Mouse (Mus musculus) midbrain, embryonic 15.5 days (tissue): ENCODE results near the gene Iqcj. TPM values are rescaled to one million over a fixed set of nuclear protein-coding genes. Genes with fewer than 3 reads are reported as not detected.
"Not testable (repeated sequence)": the region's sequence is repeated elsewhere in the genome, so short reads cannot be mapped to it uniquely, and the experiment has no call there.

Source experiments
- ATAC-seq: fragments of 200-750 bp; cut with Nextera tagmentation; replicated peaks from 2 replicates; pipeline ENCODE4 v1.8.0; 2017; ENCODE audit warnings: moderate TSS enrichment
- H3K27ac ChIP-seq: fragments of 300-500 bp; sonication (generic); 2 replicates; pipeline ENCODE4 v1.5.1; 2015; ENCODE audit warnings: mild to moderate bottlenecking, inconsistent platforms
- H3K27me3 ChIP-seq: fragments of 300-500 bp; sonication (generic); replicated peaks from 2 replicates; pipeline ENCODE4 v1.6.1; 2015; ENCODE audit warnings: inconsistent platforms
- H3K36me3 ChIP-seq: fragments of 300-500 bp; sonication (generic); replicated peaks from 2 replicates; pipeline ENCODE4 v1.6.1; 2015; ENCODE audit warnings: inconsistent platforms
- H3K4me1 ChIP-seq: fragments of 300-500 bp; sonication (generic); 2 replicates; pipeline ENCODE4 v1.6.1; 2015; ENCODE audit warnings: inconsistent platforms
- H3K4me2 ChIP-seq: fragments of 300-500 bp; sonication (generic); 2 replicates; pipeline ENCODE4 v1.6.1; 2015; ENCODE audit warnings: inconsistent platforms, mild to moderate bottlenecking, moderate library complexity
- H3K4me3 ChIP-seq: fragments of 300-500 bp; sonication (generic); 2 replicates; pipeline ENCODE4 v1.5.1; 2015; ENCODE audit warnings: mild to moderate bottlenecking, inconsistent platforms
- H3K9ac ChIP-seq: fragments of 300-500 bp; sonication (generic); 2 replicates; pipeline ENCODE4 v1.6.1; 2015; ENCODE audit warnings: mild to moderate bottlenecking, inconsistent platforms
- H3K9me3 ChIP-seq: fragments of 300-500 bp; sonication (generic); 2 replicates; pipeline ENCODE4 v1.6.1; 2016; ENCODE audit warnings: inconsistent platforms
- WGBS: fragments of 180-500 bp; shearing (Covaris S2); methylation state at CpG from one replicate; pipeline ENCODE4 v1.1.7; 2015; ENCODE audit warnings: mixed read lengths; 5-methylcytosine and 5-hydroxymethylcytosine counted together
- polyA plus RNA-seq: library from polyadenylated mRNA; unstranded; fragments of >200 nt; fragmentation: Nextera tagmentation; extraction: Ambion mirVana; gene quantifications from 2 replicates; pipeline ENCODE4 v1.2.1, GENCODE M21; 2015

The Iqcj gene
- polyA plus RNA-seq, 1 experiment from 2014 or later = 1.5 TPM

DNA sequence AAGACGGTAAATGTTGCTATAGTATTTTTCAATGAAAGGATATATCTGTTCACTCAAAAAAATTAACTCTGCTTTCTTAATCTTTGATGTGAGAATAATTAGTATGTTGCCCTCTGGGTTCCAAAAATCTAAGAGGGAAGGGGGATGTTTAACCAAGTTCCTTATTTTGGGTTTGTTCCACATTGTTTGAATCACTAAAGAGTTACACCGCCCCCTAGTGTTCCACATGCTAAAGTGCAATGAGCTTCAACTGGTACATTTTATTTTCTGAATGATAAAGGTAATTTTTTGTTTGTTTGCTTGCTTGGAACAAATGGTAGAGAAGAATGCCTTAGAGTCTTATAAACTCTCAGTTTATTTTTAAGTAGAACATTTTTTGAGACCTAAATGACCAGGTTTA, 161.5 kb downstream of the Iqcj start:
- Histone ChIP-seq H3K27ac (no peak overlapping the region), H3K36me3 (no peaks in the 10 kb centered on the region), H3K4me3 (no peak overlapping the region), H3K4me1 (no peaks in the 10 kb centered on the region), H3K9me3 (no peaks in the 10 kb centered on the region), H3K9ac (no peak overlapping the region), H3K4me2 (no peak overlapping the region), H3K27me3 (peaks cover 12% of the 10 kb centered on the region)
- WGBS = 49% methylated on average over 2 of the region's 2 CpGs
- no peak for ATAC-seq

DNA sequence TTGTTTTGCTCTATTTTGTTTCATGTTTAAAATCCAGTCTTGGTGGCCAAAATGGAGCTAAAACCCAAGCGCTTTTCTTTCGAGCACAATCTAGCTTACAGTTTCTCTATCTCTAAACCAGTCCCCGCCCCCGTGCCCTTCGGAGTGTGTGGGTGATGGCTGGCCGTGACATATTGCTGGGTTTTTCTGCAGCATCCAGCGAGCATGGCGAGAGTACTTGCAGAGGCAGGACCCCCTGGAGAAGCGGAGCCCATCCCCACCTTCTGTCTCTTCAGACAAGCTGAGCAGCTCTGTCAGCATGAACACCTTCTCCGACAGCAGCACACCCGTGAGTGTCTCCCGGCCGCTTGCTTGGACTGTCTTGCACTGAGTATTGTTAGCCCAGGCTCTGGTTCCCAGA, 163.1 kb downstream of the Iqcj start:
- no peak overlapping the region for H3K9ac ChIP-seq
- no peak overlapping the region for H3K4me3 ChIP-seq
- H3K4me2 ChIP-seq = no peak overlapping the region
- H3K27me3 ChIP-seq = peaks cover 12% of the 10 kb centered on the region
- ATAC-seq = no peak
- WGBS = 65% methylated on average over 13 of the region's 13 CpGs
- H3K9me3 ChIP-seq = no peaks in the 10 kb centered on the region
- no peak overlapping the region for H3K27ac ChIP-seq
- no peaks in the 10 kb centered on the region for H3K36me3 ChIP-seq
- no peaks in the 10 kb centered on the region for H3K4me1 ChIP-seq

DNA sequence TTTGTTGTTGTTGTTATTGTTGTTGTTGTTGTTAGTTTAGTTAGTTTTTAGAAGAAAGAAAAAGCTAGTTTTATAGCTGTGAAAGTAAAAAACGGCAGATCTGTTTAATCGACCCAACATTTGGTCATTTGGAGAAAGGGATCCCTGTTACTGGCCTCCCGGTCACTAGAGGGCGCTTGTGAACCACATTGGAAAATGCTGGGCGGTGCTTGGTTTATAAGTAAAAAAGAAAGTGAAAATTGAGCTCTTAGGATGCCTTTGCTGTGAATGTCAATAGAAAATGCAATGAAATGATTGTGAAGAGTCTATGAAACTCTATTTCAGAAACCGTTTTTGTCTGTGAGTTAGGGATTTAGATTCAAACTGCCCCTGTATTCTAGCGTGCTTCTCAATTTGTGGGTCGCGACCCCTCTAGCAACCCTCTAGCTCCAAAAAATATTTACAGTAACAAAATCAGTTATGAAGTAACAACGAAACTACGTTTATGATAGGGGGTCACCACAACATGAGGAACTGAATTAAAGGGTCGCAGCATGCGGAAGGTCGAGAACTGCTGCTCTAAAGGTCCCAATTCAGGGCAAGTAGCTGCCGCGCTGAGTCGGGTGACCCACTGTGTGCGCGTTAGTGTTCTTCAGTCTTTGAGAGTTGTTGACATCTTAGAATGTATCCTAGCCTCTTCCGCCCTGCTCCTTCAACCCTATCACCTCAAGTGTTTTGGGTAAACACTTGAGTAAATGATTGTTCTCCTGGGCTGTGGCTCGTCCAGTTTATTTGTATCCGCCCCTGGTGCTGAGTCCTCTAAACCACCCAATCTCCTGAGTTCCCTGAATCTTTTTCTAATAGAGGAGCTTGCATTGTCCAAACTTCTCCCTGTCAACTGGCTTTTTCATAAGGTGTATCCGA, 164.6 kb downstream of the Iqcj start:
- Histone ChIP-seq H3K4me3 (no peak overlapping the region), H3K9ac (no peak overlapping the region), H3K9me3 (no peaks in the 10 kb centered on the region), H3K27ac (no peak overlapping the region), H3K27me3 (peaks cover 12% of the 10 kb centered on the region), H3K4me2 (peak overlapping the region; percentile 26), H3K36me3 (no peaks in the 10 kb centered on the region), H3K4me1 (no peaks in the 10 kb centered on the region)
- 57% methylated on average over 23 of the region's 23 CpGs for WGBS
- ATAC-seq = no peak

DNA sequence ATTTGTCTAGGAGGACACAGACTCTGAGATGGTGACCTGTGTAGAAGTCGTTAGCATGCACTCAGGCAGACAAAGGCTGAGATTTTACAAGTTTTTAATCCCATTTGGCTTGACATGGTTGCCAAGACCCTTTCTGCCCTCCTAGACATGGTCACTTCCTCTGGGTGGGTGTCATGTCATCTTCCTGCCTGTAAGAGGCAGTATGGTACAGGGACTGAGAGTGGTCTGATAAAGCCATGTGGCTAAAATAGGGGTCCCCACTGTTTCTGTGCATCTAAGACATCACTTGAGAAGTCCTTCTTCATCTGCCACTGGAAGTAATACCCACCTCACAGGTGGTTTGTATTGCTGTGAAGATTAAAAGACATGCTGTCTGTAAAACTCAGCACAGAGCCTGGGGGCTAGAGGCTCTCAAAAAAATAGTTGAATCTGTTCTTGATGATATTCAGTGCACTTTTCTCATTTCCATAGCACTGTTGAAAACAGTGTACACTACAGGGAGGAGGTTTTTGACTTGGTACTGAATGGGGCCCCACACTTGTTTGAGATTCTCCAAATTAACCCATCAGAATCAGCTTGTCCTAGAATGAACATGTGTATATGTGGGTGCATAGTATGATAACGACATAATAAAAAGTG, 167.3 kb downstream of the Iqcj start:
- Histone ChIP-seq H3K4me2 (no peak overlapping the region), H3K36me3 (no peaks in the 10 kb centered on the region), H3K4me3 (no peak overlapping the region), H3K27me3 (peaks cover 12% of the 10 kb centered on the region), H3K9ac (no peak overlapping the region), H3K4me1 (no peaks in the 10 kb centered on the region), H3K27ac (no peak overlapping the region), H3K9me3 (no peaks in the 10 kb centered on the region)
- WGBS = 47% methylated on average over 2 of the region's 2 CpGs
- ATAC-seq = peak; percentile 65

DNA sequence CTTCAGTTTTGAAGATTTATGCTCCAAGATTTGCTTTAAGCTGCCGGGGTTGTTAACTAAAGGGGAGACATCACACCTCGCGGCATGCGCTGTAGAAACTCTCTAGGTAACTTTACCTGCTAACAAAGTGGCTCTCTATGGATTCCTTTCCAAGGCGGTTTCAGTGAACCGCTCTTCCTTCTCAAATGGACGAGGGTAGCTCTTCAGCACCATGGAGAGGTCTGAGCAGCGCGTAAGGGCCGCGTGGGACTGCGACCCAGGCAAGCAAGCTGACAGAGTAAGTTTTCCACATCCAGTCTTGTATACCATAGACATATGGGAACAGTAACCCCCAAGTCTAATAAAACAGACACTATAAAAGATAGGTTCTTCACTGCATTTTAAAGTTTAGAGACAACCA, 172.7 kb downstream of the Iqcj start, which contains the start of gene Schip1:
Gene Schip1 (plus strand): TSS at position 72 of the 400 bp plus-strand sequence.
- Histone ChIP-seq H3K4me3 (no peak within 1 kb of the TSS), H3K9me3 (no peaks in the 10 kb centered on the region), H3K27me3 (no peaks in the 10 kb centered on the region), H3K4me1 (no peaks in the 10 kb centered on the region), H3K4me2 (no peak within 1 kb of the TSS), H3K27ac (no peak within 1 kb of the TSS), H3K9ac (no peak within 1 kb of the TSS), H3K36me3 (no peaks in the 10 kb centered on the region)
- ATAC-seq = no peak
- WGBS = 40% methylated on average over 12 of the region's 12 CpGs

DNA sequence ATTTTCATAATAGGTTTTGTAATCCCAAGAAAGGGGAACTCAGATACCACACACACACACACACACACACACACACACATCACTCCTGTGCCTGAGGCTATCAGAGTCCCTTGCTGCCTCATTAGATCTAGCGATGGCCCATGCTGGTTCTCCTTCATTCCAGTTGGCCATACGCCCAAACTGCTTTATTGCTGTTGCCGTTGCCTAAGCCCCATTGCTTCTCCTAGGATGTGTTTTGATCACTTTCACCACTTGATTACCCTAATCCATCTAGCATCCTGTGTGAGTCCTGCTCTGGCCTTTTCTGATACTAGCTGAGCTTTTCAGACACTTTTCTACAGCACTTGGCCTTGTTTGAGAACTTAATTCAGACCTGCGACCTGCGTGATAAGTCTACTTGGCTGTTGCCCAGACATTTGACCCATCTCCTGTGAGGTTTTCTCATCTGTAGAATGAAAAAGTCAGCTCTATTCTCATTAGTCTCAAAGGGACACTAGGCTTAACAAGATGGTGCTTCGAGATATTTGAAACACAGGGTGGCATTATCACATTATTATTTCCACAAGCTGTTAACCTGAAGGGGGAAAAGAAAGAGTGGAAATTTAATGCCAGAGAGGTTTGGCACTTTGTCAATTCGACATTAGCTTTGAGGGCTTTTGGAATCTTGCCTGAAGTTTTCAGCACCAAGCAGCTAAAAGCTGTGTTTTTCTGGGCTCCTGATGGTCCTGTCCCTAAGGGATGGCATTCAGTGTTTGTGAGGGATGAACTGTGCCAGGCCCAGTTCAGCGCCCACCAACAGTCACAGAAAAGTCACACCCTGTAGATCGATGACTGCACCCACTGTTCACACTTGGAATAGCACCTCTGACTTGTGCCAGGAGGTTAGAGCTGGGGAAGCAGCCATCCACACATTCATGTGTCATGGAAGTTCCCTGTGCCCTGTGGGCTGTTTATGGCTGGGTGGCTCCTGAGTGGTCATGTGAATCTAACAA, 179.7 kb downstream of the Iqcj start:
- Histone ChIP-seq H3K36me3 (no peaks in the 10 kb centered on the region), H3K9me3 (no peaks in the 10 kb centered on the region), H3K4me1 (peaks cover 7% of the 10 kb centered on the region; the same call in 1 of the 2 replicates), H3K27ac (no peak overlapping the region), H3K9ac (no peak overlapping the region), H3K4me3 (no peak overlapping the region), H3K27me3 (no peaks in the 10 kb centered on the region), H3K4me2 (no peak overlapping the region)
- 51% methylated on average over 9 of the region's 9 CpGs for WGBS
- ATAC-seq = peak; percentile 77

DNA sequence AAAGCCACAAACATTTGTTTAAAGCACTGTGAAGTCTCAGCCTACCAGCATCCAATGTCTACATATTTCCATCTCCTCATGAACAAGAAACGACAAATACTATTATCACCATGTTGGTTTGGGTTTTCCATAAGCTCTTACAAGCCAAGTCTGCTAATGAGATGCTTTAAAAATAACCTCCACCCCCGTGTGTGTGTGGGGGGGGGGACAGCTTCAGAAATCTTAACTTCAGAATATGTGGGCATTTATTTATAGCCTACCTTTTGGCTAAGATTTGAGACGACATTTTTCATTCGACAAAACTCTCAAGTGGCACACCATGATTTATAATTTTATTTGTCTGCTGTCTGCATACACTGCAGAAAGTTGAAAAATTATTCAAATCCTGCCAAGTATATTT, 185.4 kb downstream of the Iqcj start:
- Histone ChIP-seq H3K4me1 (no peaks in the 10 kb centered on the region), H3K4me2 (no peak overlapping the region), H3K27ac (no peak overlapping the region), H3K36me3 (no peaks in the 10 kb centered on the region), H3K4me3 (no peak overlapping the region), H3K9ac (no peak overlapping the region), H3K27me3 (no peaks in the 10 kb centered on the region), H3K9me3 (no peaks in the 10 kb centered on the region)
- no peak for ATAC-seq
- whole genome bisulfite sequencing = 84% methylated on average over 4 of the region's 4 CpGs

DNA sequence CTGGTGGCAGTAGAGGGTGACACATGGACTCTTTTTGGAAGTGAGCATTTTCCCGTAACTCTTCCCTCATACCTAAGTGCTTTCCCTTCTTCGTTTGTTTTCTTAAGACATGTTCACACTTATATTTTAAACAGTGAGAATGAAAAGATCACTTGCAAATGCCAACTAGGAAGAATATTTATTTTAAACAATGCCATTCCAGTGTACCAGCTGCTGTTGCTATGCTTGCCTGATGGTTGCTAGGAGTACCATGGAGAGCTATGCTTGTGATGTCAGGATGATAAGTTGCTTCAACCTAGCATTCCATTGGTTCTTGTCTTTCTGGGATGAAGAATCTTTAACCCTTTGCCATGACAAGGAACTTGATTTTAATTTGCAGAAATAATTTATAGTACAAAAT, 193.0 kb downstream of the Iqcj start:
- H3K36me3 ChIP-seq = no peaks in the 10 kb centered on the region
- 70% methylated on average over 2 of the region's 2 CpGs for WGBS
- H3K9me3 ChIP-seq = no peaks in the 10 kb centered on the region
- H3K27ac ChIP-seq = no peak overlapping the region
- no peak overlapping the region for H3K4me2 ChIP-seq
- no peak overlapping the region for H3K4me3 ChIP-seq
- H3K4me1 ChIP-seq = no peaks in the 10 kb centered on the region
- no peak overlapping the region for H3K9ac ChIP-seq
- ATAC-seq = no peak
- no peaks in the 10 kb centered on the region for H3K27me3 ChIP-seq

DNA sequence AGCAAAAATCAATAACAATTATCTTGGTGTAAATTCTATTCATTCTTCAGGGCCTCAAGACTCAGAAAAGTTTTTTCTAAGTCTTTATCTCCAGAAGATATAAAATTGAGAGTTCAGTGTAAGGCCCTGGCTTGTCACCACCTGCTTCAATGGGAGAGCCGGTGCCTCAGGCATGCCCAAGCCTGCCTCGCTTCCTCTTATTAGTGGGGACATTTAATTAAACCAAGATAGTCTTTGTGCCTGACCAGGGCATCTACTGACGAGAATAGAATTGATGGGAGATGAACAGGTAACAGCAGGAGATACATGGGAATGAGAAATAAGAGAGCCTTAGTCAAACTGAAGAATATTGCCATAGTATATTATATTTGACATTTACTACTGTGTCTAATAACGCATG, 200.1 kb downstream of the Iqcj start:
- Histone ChIP-seq H3K4me3 (no peak overlapping the region), H3K27me3 (no peaks in the 10 kb centered on the region), H3K4me1 (no peaks in the 10 kb centered on the region), H3K27ac (no peak overlapping the region), H3K36me3 (no peaks in the 10 kb centered on the region), H3K9me3 (no peaks in the 10 kb centered on the region), H3K9ac (no peak overlapping the region), H3K4me2 (no peak overlapping the region)
- 78% methylated on average over 4 of the region's 4 CpGs for WGBS
- ATAC-seq = no peak

DNA sequence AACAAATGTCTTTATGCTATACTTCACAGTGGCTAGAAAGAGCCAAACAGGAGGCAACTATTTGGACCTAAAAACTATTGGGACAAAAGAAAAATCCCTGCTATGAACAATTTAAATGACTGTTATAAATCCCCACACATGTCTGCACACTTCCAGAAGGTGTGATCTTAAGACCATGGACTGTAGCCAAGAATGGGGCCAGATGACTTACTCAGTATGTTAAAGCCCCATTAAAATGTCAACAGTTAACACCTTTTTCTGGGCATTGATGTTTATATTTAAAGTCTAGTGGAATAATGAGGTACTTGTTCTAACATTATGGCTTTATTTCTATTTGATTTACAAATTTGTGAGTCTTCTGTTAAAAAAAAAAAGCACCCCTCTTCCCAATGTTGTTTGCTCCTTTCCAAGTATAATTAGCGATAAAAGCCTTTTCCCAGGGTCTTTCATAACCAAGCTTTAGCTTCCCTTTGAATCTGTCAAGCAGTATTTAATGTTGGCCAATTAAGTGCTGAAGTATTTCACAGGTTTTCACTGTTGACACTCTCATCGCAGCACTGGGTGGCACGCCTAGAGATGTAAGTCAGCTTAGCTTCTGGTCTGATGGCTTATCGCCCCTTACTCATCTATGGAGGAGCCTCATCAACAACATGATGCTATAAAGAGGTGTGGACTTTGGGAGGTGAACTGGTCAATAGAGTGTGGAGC, 204.9 kb downstream of the Iqcj start:
- H3K4me2 ChIP-seq = no peak overlapping the region
- H3K36me3 ChIP-seq = no peaks in the 10 kb centered on the region
- no peak for ATAC-seq
- no peak overlapping the region for H3K9ac ChIP-seq
- H3K9me3 ChIP-seq = no peaks in the 10 kb centered on the region
- H3K27me3 ChIP-seq = no peaks in the 10 kb centered on the region
- no peak overlapping the region for H3K4me3 ChIP-seq
- no peak overlapping the region for H3K27ac ChIP-seq
- 72% methylated on average over 4 of the region's 4 CpGs for WGBS
- H3K4me1 ChIP-seq = no peaks in the 10 kb centered on the region

DNA sequence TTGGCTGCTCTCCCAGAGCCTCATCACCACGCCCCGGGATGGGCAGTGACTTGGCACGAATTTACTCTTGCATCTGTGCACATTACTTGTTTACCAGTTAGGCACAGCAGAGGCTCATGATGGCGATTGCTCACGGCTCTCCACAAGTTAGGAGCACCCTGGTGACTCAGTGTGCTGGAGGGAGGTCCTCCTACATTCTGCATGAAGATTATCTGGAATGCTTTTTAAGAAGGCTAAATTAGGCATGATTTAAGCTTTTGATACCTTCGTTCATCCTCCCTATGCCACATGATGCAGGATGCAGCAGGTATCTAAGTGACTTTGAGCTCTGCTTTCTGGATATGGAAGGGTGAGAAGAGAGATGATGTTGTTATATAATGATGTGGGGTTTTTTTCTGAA, 207.5 kb downstream of the Iqcj start:
- not testable (repeated sequence) for H3K36me3 ChIP-seq, H3K9me3 ChIP-seq, H3K9ac ChIP-seq, H3K27ac ChIP-seq, ATAC-seq, H3K4me3 ChIP-seq, H3K27me3 ChIP-seq, H3K4me2 ChIP-seq, H3K4me1 ChIP-seq
- 88% methylated on average over 6 of the region's 6 CpGs for WGBS
